Mouse (Mus musculus): ENCODE measurements around the gene Wdr77. TPM values are rescaled to one million over a fixed set of nuclear protein-coding genes. Genes with fewer than 3 reads are reported as not detected.
A peak's percentile ranks its signal among the peaks of the same experiment; 100 is the strongest.

The Wdr77 gene
- polyA plus RNA-seq, 1 experiment from 2014 or later, result 154 TPM

DNA sequence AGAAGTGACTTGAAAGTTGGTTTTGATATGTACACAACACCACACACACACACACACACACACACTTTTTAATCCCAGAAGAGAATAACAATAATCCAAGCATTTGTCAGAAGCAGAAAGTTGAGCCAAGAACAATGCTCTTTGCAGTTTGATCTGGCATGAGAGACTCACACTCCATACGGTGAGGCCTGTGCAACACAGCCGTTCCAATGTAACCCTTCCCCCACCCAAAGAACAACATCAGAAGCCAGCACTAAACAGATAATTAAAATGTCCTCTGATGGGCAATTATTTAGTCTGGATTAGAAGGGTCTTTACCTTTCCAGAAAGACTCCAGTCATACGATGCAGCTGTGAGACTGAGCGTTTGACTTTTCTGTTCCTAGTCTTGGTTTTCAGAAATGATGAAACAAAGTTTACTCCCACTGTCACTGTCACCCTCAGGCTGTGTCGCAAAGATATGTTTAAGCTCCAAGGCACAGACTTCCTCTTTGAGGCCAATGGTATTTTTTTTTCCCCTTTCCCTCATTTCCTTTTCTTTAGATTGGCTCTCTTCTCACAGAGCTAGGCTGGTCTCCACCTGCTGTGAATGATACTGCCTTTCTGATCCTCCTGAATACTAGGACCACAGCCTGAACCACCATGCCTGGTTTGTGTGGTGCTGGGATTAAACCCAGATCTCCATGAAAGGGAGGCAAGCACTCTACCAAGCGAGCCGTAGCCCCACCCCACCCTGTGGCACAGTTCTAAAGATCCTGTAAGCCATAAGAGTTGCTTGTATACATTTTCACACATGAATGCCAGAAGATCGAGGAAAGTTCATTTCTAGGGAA is 26.7 kb upstream of the Wdr77 start, which contains the start of gene I830077J02Rik:
Gene I830077J02Rik, minus strand, starts transcription at position 425 of the 832 bp plus-strand sequence.
- Histone ChIP-seq H3K27ac (ENCODE audit: low read depth, low read length) (peak within 1 kb of the TSS; percentile 16), H3K4me3 (ENCODE audit: low read depth, low read length) (peak within 1 kb of the TSS; percentile 22), H3K4me1 (replicated peaks; ENCODE audit: control insufficient read depth, insufficient read depth, low read length) (0 out of 2 replicates have a peak, but pooled peaks cover 2% of the 10 kb centered on the region), H3K4me2 (peak within 1 kb of the TSS; percentile 40), H3K36me3 (ENCODE audit: control insufficient read depth, insufficient read depth, low read length) (no peaks in the 10 kb centered on the region), H3K9ac (ENCODE audit: low read depth, low read length) (0 out of 2 replicates have a peak within 1 kb of the TSS, but pooled peaks have one; percentile 14), H3K9me3 (ENCODE audit: control insufficient read depth, low read length) (no peaks in the 10 kb centered on the region), H3K27me3 (replicated peaks; ENCODE audit: control insufficient read depth, insufficient read depth, low read length) (no peaks in the 10 kb centered on the region)
- DNase-seq (ENCODE audit: low spot score) (no peak), ATAC-seq (replicated peaks; ENCODE audit: low FRiP score) (peak; percentile 73)
- 46% methylated on average over 8 of the region's 8 CpGs for WGBS

DNA sequence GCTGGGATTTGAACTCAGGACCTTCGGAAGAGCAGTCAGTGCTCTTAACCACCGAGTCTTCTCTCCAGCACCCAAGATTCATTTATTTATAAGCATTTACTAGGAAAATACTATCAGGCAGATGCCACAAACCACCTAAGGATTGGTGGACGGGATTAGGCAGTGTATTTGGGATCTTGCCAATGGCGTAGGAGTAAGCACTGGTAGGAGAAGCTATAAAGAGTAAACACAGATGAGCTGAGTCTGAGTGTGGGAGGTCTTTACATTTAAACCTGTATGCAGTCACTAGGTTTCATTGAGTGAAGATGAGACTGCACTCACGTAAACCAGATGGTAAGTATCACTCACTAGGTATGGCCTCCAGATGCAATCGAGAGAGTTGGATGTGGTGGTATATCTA is 25.2 kb upstream of the Wdr77 start:
- 91% methylated on average over 6 of the region's 6 CpGs for WGBS
- Histone ChIP-seq H3K4me1 (replicated peaks; ENCODE audit: control insufficient read depth, insufficient read depth, low read length) (no peaks in the 10 kb centered on the region), H3K36me3 (ENCODE audit: control insufficient read depth, insufficient read depth, low read length) (no peaks in the 10 kb centered on the region), H3K27me3 (replicated peaks; ENCODE audit: control insufficient read depth, insufficient read depth, low read length) (no peaks in the 10 kb centered on the region), H3K4me2 (no peak overlapping the region), H3K4me3 (ENCODE audit: low read depth, low read length) (no peak overlapping the region), H3K27ac (ENCODE audit: low read depth, low read length) (no peak overlapping the region), H3K9me3 (ENCODE audit: control insufficient read depth, low read length) (no peaks in the 10 kb centered on the region), H3K9ac (ENCODE audit: low read depth, low read length) (no peak overlapping the region)
- DNase-seq (ENCODE audit: low spot score) (no peak), ATAC-seq (replicated peaks; ENCODE audit: low FRiP score) (no peak)

DNA sequence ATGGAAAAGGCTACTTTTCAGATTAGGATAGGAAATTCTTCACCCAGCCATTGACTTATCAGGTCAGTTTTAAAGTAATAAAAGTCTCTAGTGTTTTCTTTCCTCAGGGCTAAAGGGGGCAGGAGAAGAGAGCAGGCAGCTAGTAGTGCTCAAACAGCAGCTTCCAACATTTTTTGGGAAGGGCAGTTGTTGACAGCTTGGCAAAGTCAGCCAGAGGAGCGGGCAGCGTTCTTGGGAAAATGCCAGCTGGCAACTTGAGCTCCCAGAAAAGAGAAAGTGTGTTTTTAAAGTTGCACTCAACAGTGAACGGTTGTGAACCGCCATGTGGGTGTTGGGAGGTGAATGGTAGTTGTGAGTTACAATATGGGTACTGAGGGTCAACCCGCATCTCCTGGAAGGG is 24.1 kb upstream of the Wdr77 start:
- H3K9me3 ChIP-seq (ENCODE audit: control insufficient read depth, low read length), result no peaks in the 10 kb centered on the region
- WGBS, result 90% methylated on average over 5 of the region's 5 CpGs
- H3K4me2 ChIP-seq, result no peak overlapping the region
- no peaks in the 10 kb centered on the region for H3K27me3 ChIP-seq (replicated peaks; ENCODE audit: control insufficient read depth, insufficient read depth, low read length)
- H3K9ac ChIP-seq (ENCODE audit: low read depth, low read length), result no peak overlapping the region
- H3K36me3 ChIP-seq (ENCODE audit: control insufficient read depth, insufficient read depth, low read length), result no peaks in the 10 kb centered on the region
- no peak overlapping the region for H3K4me3 ChIP-seq (ENCODE audit: low read depth, low read length)
- DNase-seq (ENCODE audit: low spot score) (no peak), ATAC-seq (replicated peaks; ENCODE audit: low FRiP score) (no peak)
- H3K4me1 ChIP-seq (replicated peaks; ENCODE audit: control insufficient read depth, insufficient read depth, low read length), result no peaks in the 10 kb centered on the region
- H3K27ac ChIP-seq (ENCODE audit: low read depth, low read length), result no peak overlapping the region

DNA sequence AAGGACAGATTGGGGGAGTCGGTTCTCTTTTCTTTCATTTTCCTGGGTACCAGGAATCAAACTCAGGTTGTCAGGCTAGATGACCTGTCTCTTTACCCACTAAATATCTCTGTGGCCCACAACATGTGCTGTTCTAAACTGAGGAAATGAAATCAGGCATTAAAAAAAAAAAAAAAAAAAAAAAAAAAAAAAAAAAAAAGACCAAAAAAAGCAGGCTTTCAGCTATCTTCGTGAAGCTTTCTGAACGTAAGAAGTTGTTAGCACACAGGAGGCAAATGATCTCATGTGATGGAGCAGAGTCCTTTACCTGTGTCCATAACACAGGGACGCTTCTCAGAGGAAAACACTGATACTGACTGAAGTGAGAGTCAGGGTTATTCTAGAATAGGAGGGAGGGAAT is 23.1 kb upstream of the Wdr77 start:
- DNase-seq (ENCODE audit: low spot score) (no peak), ATAC-seq (replicated peaks; ENCODE audit: low FRiP score) (no peak)
- peaks cover under 1% of the 10 kb centered on the region; the same call in 1 of the 2 replicates for H3K36me3 ChIP-seq (ENCODE audit: control insufficient read depth, insufficient read depth, low read length)
- H3K9me3 ChIP-seq (ENCODE audit: control insufficient read depth, low read length), result no peaks in the 10 kb centered on the region
- H3K4me1 ChIP-seq (replicated peaks; ENCODE audit: control insufficient read depth, insufficient read depth, low read length), result no peaks in the 10 kb centered on the region
- no peak overlapping the region for H3K4me2 ChIP-seq
- 89% methylated on average over 4 of the region's 4 CpGs for WGBS
- no peak overlapping the region for H3K9ac ChIP-seq (ENCODE audit: low read depth, low read length)
- H3K27me3 ChIP-seq (replicated peaks; ENCODE audit: control insufficient read depth, insufficient read depth, low read length), result no peaks in the 10 kb centered on the region
- H3K4me3 ChIP-seq (ENCODE audit: low read depth, low read length), result no peak overlapping the region
- H3K27ac ChIP-seq (ENCODE audit: low read depth, low read length), result no peak overlapping the region

DNA sequence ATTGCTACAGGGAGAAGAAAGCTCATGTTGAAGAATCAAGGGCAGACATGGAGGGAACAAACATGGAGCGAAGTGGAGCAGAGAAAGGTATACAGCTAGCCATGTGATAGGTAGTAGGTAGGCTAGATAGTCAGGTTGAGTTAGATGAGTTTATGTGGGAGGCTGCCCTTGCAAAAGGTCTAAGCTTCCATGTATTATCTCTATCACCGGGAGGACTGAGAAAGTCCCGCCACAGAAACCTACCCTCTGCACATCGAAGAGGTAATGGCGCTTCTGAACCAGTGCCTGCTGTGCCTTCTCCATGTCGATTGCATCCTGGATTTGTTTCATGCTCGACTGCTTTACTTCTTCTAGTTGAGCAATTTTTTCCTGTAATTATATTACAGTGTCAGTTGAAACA is 7.8 kb upstream of the Wdr77 start:
- WGBS, result 92% methylated on average over 7 of the region's 7 CpGs
- H3K9ac ChIP-seq (ENCODE audit: low read depth, low read length), result no peak overlapping the region
- H3K4me2 ChIP-seq, result no peak overlapping the region
- peaks cover 40% of the 10 kb centered on the region for H3K36me3 ChIP-seq (ENCODE audit: control insufficient read depth, insufficient read depth, low read length)
- H3K4me1 ChIP-seq (replicated peaks; ENCODE audit: control insufficient read depth, insufficient read depth, low read length), result no peaks in the 10 kb centered on the region
- no peak overlapping the region for H3K4me3 ChIP-seq (ENCODE audit: low read depth, low read length)
- H3K27ac ChIP-seq (ENCODE audit: low read depth, low read length), result no peak overlapping the region
- DNase-seq (ENCODE audit: low spot score) (no peak), ATAC-seq (replicated peaks; ENCODE audit: low FRiP score) (no peak)
- H3K27me3 ChIP-seq (replicated peaks; ENCODE audit: control insufficient read depth, insufficient read depth, low read length), result no peaks in the 10 kb centered on the region
- no peaks in the 10 kb centered on the region for H3K9me3 ChIP-seq (ENCODE audit: control insufficient read depth, low read length)

DNA sequence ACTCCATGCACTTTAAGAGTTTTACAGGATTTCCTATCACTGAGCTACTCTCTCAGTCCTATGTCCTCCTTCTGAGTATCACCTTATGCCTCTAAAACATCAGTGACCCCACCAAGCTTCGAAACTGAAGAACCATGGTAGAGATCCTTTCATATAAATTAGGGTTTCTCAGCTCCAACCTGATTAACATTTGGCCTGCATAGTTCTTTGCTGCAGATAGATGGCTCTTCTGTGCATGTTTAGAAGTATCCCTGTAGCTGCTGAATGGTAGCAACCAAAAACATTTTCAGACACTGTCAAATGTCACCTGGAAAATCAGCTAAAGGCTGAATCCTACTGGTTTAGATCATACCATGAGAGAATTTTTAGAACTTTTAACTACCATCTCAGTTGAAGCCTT is 1.9 kb upstream of the Wdr77 start:
- no peak for ATAC-seq (replicated peaks; ENCODE audit: low FRiP score)
- peak overlapping the region; percentile 95 for H3K4me2 ChIP-seq
- no peak overlapping the region for H3K27ac ChIP-seq (ENCODE audit: low read depth, low read length)
- H3K9ac ChIP-seq (ENCODE audit: low read depth, low read length), result no peak overlapping the region; the same call in 1 of the 2 replicates
- peaks cover 23% of the 10 kb centered on the region for H3K36me3 ChIP-seq (ENCODE audit: control insufficient read depth, insufficient read depth, low read length)
- H3K27me3 ChIP-seq (replicated peaks; ENCODE audit: control insufficient read depth, insufficient read depth, low read length), result no peaks in the 10 kb centered on the region
- DNase-seq (ENCODE audit: low spot score), result no peak
- WGBS, result 94% methylated on average over 1 of the region's 1 CpGs
- H3K9me3 ChIP-seq (ENCODE audit: control insufficient read depth, low read length), result no peaks in the 10 kb centered on the region
- peak overlapping the region; percentile 84 for H3K4me3 ChIP-seq (ENCODE audit: low read depth, low read length)
- peaks cover 17% of the 10 kb centered on the region for H3K4me1 ChIP-seq (replicated peaks; ENCODE audit: control insufficient read depth, insufficient read depth, low read length)

DNA sequence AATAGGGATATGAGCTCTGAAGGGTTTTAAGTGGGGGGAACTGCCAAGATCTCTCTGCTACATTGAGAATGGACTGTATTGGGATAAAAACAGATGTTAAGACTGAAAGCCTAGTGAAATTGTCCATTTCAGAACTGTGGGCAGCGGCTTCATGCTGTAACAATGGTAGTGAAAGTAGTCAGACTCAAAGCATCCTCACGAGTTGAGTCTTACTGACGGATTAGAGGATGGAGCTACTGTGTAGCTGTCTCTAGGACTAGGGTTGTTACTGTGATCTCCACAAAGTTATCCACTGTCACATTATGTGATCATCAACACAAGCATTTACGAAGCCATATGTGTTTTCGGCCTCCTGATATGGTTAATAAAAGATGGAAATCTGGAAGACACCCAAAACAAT is 965 bp upstream of the Wdr77 start:
- Histone ChIP-seq H3K4me1 (replicated peaks; ENCODE audit: control insufficient read depth, insufficient read depth, low read length) (peaks cover 17% of the 10 kb centered on the region), H3K4me2 (peak overlapping the region; percentile 95), H3K27me3 (replicated peaks; ENCODE audit: control insufficient read depth, insufficient read depth, low read length) (no peaks in the 10 kb centered on the region), H3K9ac (ENCODE audit: low read depth, low read length) (peak overlapping the region; percentile 97), H3K4me3 (ENCODE audit: low read depth, low read length) (peak overlapping the region; percentile 84), H3K9me3 (ENCODE audit: control insufficient read depth, low read length) (no peaks in the 10 kb centered on the region), H3K36me3 (ENCODE audit: control insufficient read depth, insufficient read depth, low read length) (peaks cover 22% of the 10 kb centered on the region), H3K27ac (ENCODE audit: low read depth, low read length) (peak overlapping the region; percentile 89; the same call in 1 of the 2 replicates)
- DNase-seq (ENCODE audit: low spot score) (no peak), ATAC-seq (replicated peaks; ENCODE audit: low FRiP score) (no peak)
- 40% methylated on average over 5 of the region's 5 CpGs for WGBS

DNA sequence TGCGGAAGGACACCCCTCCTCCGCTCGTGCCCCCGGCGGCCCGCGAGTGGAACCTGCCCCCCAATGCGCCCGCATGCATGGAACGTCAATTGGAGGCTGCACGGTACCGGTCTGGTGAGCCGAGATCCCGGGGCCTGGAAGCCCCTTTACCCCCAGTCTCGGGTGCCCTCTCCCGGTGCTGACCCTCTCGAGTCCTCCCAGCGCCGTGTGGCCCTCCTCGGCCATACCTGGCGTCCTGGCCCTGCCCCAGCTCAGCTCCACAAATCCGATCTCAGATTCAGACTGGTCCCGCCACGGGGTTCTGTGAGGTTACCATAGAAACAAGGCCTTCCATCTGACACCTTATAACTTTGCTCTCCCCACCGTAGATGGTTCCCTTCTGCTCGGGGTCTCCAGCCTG is 416 bp downstream of the Wdr77 start:
- ATAC-seq (replicated peaks; ENCODE audit: low FRiP score) (peak; percentile 48), DNase-seq (ENCODE audit: low spot score) (no peak)
- H3K27ac ChIP-seq (ENCODE audit: low read depth, low read length), result peak overlapping the region; percentile 64
- peaks cover 29% of the 10 kb centered on the region for H3K36me3 ChIP-seq (ENCODE audit: control insufficient read depth, insufficient read depth, low read length)
- peak overlapping the region; percentile 82 for H3K4me2 ChIP-seq
- H3K4me1 ChIP-seq (replicated peaks; ENCODE audit: control insufficient read depth, insufficient read depth, low read length), result peaks cover 17% of the 10 kb centered on the region
- WGBS, result under 1% methylated on average over 26 of the region's 26 CpGs
- peak overlapping the region; percentile 84 for H3K9ac ChIP-seq (ENCODE audit: low read depth, low read length)
- no peaks in the 10 kb centered on the region for H3K27me3 ChIP-seq (replicated peaks; ENCODE audit: control insufficient read depth, insufficient read depth, low read length)
- no peaks in the 10 kb centered on the region for H3K9me3 ChIP-seq (ENCODE audit: control insufficient read depth, low read length)
- H3K4me3 ChIP-seq (ENCODE audit: low read depth, low read length), result peak overlapping the region; percentile 84

DNA sequence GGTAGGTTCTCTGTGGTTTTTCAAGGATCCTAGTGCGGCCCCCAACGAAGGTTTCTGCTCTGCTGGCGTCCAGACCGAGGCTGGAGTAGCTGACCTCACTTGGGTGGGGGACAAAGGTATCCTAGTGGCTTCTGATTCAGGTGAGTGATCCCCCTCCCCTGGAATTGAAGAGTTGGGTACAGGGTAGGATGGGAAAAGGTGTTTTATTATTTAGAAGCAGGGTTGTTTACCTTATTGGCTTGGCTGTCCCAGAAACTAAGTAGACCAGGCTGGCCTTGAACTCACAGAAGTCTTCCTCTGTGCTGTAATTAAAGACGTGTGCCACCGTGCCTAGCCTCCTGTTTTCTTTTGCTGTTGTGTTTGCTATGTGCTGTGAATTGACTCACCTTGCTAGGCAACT is 830 bp downstream of the Wdr77 start, which contains the start of gene Atp5f1:
Gene Atp5f1, minus strand, starts transcription at position 101 of the 400 bp plus-strand sequence.
- Histone ChIP-seq H3K36me3 (ENCODE audit: control insufficient read depth, insufficient read depth, low read length) (peaks cover 34% of the 10 kb centered on the region), H3K4me3 (ENCODE audit: low read depth, low read length) (peak within 1 kb of the TSS; percentile 84), H3K4me2 (peak within 1 kb of the TSS; percentile 95), H3K9me3 (ENCODE audit: control insufficient read depth, low read length) (no peaks in the 10 kb centered on the region), H3K4me1 (replicated peaks; ENCODE audit: control insufficient read depth, insufficient read depth, low read length) (peaks cover 17% of the 10 kb centered on the region), H3K9ac (ENCODE audit: low read depth, low read length) (peak within 1 kb of the TSS; percentile 97), H3K27ac (ENCODE audit: low read depth, low read length) (peak within 1 kb of the TSS; percentile 89), H3K27me3 (replicated peaks; ENCODE audit: control insufficient read depth, insufficient read depth, low read length) (no peaks in the 10 kb centered on the region)
- 4% methylated on average over 6 of the region's 6 CpGs for WGBS
- ATAC-seq (replicated peaks; ENCODE audit: low FRiP score), result no peak; the same call in 1 of the 2 replicates
- DNase-seq (ENCODE audit: low spot score), result no peak

Data from liver, embryonic 11.5 days (tissue).